Mouse (Mus musculus) forebrain, embryonic 10.5 days (tissue): ENCODE results near the gene Paics. TPM values are rescaled to one million over a fixed set of nuclear protein-coding genes. Genes with fewer than 3 reads are reported as not detected.

ENCODE experiments used
- DNase-seq: peaks from one replicate; pipeline ENCODE4 v3.0.0-alpha.2; 2017; ENCODE audit warnings: low spot score; ENCODE audit errors: extremely low spot score
- H3K27ac ChIP-seq: fragments of 300-500 bp; sonication (generic); 2 replicates; pipeline ENCODE4 v1.5.1; 2016; ENCODE audit warnings: mild to moderate bottlenecking
- H3K27me3 ChIP-seq: fragments of 300-500 bp; sonication (generic); 2 replicates; pipeline ENCODE4 v1.6.1; 2016; ENCODE audit warnings: mild to moderate bottlenecking; ENCODE audit not compliant: poor library complexity, severe bottlenecking
- H3K36me3 ChIP-seq: fragments of 300-500 bp; sonication (generic); replicated peaks from 2 replicates; pipeline ENCODE4 v1.6.1; 2016; ENCODE audit warnings: mild to moderate bottlenecking, moderate library complexity
- H3K4me1 ChIP-seq: fragments of 300-500 bp; sonication (generic); 2 replicates; pipeline ENCODE4 v1.6.1; 2016
- H3K4me3 ChIP-seq: fragments of 300-500 bp; sonication (generic); 2 replicates; pipeline ENCODE4 v1.5.1; 2016; ENCODE audit warnings: mild to moderate bottlenecking, moderate library complexity
- H3K9me3 ChIP-seq: fragments of 300-500 bp; sonication (generic); 2 replicates; pipeline ENCODE4 v1.6.1; 2016; ENCODE audit warnings: mild to moderate bottlenecking, moderate library complexity
- WGBS: fragments of 180-500 bp; shearing (Covaris S2); methylation state at CpG from one replicate; pipeline ENCODE4 v1.1.7; 2016; 5-methylcytosine and 5-hydroxymethylcytosine counted together
- polyA plus RNA-seq: library from polyadenylated mRNA; unstranded; fragments of >200 nt; fragmentation: Nextera tagmentation; extraction: Ambion mirVana; gene quantifications from 2 replicates; pipeline ENCODE4 v1.2.1, GENCODE M21; 2016

The Paics gene
- polyA plus RNA-seq, 1 experiment from 2014 or later, result 543 TPM

GRCm38 (mm10) chr5:76990789-76991188, 39.7 kb downstream of the Paics start:
- H3K27me3 ChIP-seq, result no peaks in the 10 kb centered on the region
- H3K36me3 ChIP-seq, result peaks cover 96% of the 10 kb centered on the region
- WGBS, result 90% methylated on average over 3 of the region's 3 CpGs
- H3K27ac ChIP-seq, result no peak overlapping the region
- no peak for DNase-seq
- no peaks in the 10 kb centered on the region for H3K9me3 ChIP-seq
- H3K4me1 ChIP-seq, result no peaks in the 10 kb centered on the region
- no peak overlapping the region for H3K4me3 ChIP-seq

GRCm38 (mm10) chr5:76993174-76993814, 42.2 kb downstream of the Paics start:
- no peak for DNase-seq
- no peak overlapping the region for H3K27ac ChIP-seq
- no peaks in the 10 kb centered on the region for H3K4me1 ChIP-seq
- no peaks in the 10 kb centered on the region for H3K9me3 ChIP-seq
- no peaks in the 10 kb centered on the region for H3K27me3 ChIP-seq
- H3K36me3 ChIP-seq, result peaks cover 99% of the 10 kb centered on the region
- no peak overlapping the region for H3K4me3 ChIP-seq
- 92% methylated on average over 5 of the region's 5 CpGs for whole genome bisulfite sequencing

GRCm38 (mm10) chr5:76998416-76998815, 47.3 kb downstream of the Paics start:
- Histone ChIP-seq H3K4me1 (no peaks in the 10 kb centered on the region), H3K27me3 (no peaks in the 10 kb centered on the region), H3K27ac (no peak overlapping the region), H3K36me3 (peaks cover 82% of the 10 kb centered on the region), H3K9me3 (peaks cover 3% of the 10 kb centered on the region; the same call in 1 of the 2 replicates), H3K4me3 (no peak overlapping the region)
- 61% methylated on average over 5 of the region's 5 CpGs for WGBS
- DNase-seq, result peak; percentile 18

- Histone ChIP-seq H3K36me3 (peaks cover 54% of the 10 kb centered on the region), H3K4me1 (no peaks in the 10 kb centered on the region), H3K27me3 (no peaks in the 10 kb centered on the region), H3K27ac (no peak overlapping the region), H3K9me3 (peaks cover 3% of the 10 kb centered on the region; the same call in 1 of the 2 replicates), H3K4me3 (no peak overlapping the region)
- no peak for DNase-seq
- WGBS, result 93% methylated on average over 17 of the region's 17 CpGs
Observed at GRCm38 (mm10) chr5:77001192-77001591, 50.1 kb downstream of the Paics start.

GRCm38 (mm10) chr5:77004051-77004821, 53.1 kb downstream of the Paics start, which contains the start of gene Arl9:
TSS of gene Arl9 (plus strand) at chr5:77004055.
- Histone ChIP-seq H3K36me3 (peaks cover 24% of the 10 kb centered on the region), H3K27me3 (no peaks in the 10 kb centered on the region), H3K9me3 (peaks cover 3% of the 10 kb centered on the region; the same call in 1 of the 2 replicates), H3K4me3 (no peak within 1 kb of the TSS), H3K4me1 (no peaks in the 10 kb centered on the region), H3K27ac (no peak within 1 kb of the TSS)
- DNase-seq, result no peak
- 93% methylated on average over 6 of the region's 6 CpGs for WGBS

- Histone ChIP-seq H3K27ac (no peak overlapping the region), H3K9me3 (no peaks in the 10 kb centered on the region), H3K4me3 (no peak overlapping the region), H3K4me1 (no peaks in the 10 kb centered on the region), H3K27me3 (peaks cover 6% of the 10 kb centered on the region; the same call in 1 of the 2 replicates), H3K36me3 (no peaks in the 10 kb centered on the region)
- no peak for DNase-seq
- 92% methylated on average over 9 of the region's 9 CpGs for WGBS
Observed at GRCm38 (mm10) chr5:77010352-77010751, 59.2 kb downstream of the Paics start.

GRCm38 (mm10) chr5:77011082-77011481, 60.0 kb downstream of the Paics start:
- Histone ChIP-seq H3K4me1 (peaks cover 6% of the 10 kb centered on the region), H3K36me3 (no peaks in the 10 kb centered on the region), H3K27ac (no peak overlapping the region), H3K4me3 (no peak overlapping the region), H3K9me3 (no peaks in the 10 kb centered on the region), H3K27me3 (peaks cover 11% of the 10 kb centered on the region)
- no peak for DNase-seq
- 74% methylated on average over 3 of the region's 3 CpGs for WGBS

GRCm38 (mm10) chr5:77013171-77013570, 62.1 kb downstream of the Paics start:
- H3K27ac ChIP-seq, result no peak overlapping the region
- WGBS, result 84% methylated on average over 3 of the region's 3 CpGs
- DNase-seq, result no peak
- no peaks in the 10 kb centered on the region for H3K36me3 ChIP-seq
- peaks cover 29% of the 10 kb centered on the region for H3K27me3 ChIP-seq
- peaks cover 10% of the 10 kb centered on the region for H3K4me1 ChIP-seq
- H3K9me3 ChIP-seq, result no peaks in the 10 kb centered on the region
- no peak overlapping the region for H3K4me3 ChIP-seq

- Histone ChIP-seq H3K4me3 (peak within 1 kb of the TSS; percentile 62), H3K9me3 (no peaks in the 10 kb centered on the region), H3K36me3 (no peaks in the 10 kb centered on the region), H3K27me3 (peaks cover 29% of the 10 kb centered on the region), H3K4me1 (peaks cover 10% of the 10 kb centered on the region), H3K27ac (no peak within 1 kb of the TSS)
- WGBS, result 13% methylated on average over 57 of the region's 57 CpGs
- peak; percentile 87 for DNase-seq
Observed at GRCm38 (mm10) chr5:77015544-77016482, 64.7 kb downstream of the Paics start, which contains the start of gene Thegl. TSS of gene Thegl (plus strand) at chr5:77016023.

Other genes with a start within 250 kb of the Paics start
- gene Aasdh, start 45.8 kb upstream of the Paics start, polyA plus RNA-seq, result 24.4 and 26.0 TPM in 2 replicates
- 63.7 and 70.1 TPM in 2 replicates for gene Ppat, start 271 bp downstream of the Paics start, polyA plus RNA-seq
- gene Srp72, start 23.4 kb downstream of the Paics start, polyA plus RNA-seq, result 80.8 and 81.1 TPM in 2 replicates
- not detected in 2 replicates for gene Arl9, start 52.7 kb downstream of the Paics start, polyA plus RNA-seq
- 0.25 and 0.26 TPM in 2 replicates for gene Thegl, start 64.7 kb downstream of the Paics start, polyA plus RNA-seq
- gene Hopx, start 163.8 kb downstream of the Paics start, polyA plus RNA-seq, result 0.23 and 0.55 TPM in 2 replicates